Mouse (Mus musculus): ENCODE results near the gene Tmem266.

Gene Tmem266

DNA sequence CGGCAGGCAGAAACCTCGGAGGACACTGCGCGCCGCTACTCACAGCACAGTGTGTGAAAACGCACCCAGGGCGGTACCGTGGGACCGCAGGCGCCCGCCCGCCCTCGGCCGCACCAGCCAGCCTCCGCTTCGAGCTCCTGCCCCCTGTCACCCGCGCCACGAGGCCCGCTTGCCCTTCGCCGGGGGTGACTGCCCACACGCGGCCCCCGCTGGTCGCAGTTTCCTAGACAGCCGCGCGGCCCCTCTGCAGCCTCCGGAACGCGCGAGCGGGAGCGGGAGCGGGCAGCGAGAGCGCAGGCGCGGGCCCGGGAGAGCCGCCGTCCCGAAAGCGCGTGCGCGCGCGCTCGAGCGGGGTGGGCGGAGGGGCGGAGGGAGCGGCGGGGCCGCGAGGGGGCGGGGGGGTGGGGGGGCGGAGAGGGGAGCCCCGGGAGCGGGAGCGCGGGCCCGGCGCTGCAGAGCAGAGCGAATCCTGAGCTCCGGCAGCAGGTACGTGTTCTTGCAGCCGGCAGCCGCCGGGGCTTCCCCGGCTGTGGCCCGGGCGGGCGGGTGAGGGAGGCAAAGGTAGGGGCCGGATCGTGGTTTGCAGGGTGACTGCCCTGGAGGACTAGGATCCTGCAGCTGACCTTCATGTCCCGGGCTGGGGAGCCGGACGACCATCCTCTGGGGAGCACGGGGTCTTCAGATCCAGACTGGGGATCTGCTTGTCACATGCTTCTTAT lies at the start of gene Tmem266, which contains the start of gene Nrg4:
TSS of gene Tmem266 (plus strand) at position 399 of the 719 bp plus-strand sequence.
TSS of gene Nrg4 (minus strand) at position 330 of the 719 bp plus-strand sequence.
- DNase-seq, result peak; percentile 85 to 89

GRCm38 (mm10) chr9:55277562-55277961 lies 49.2 kb upstream of the Tmem266 start:
- DNase-seq, result peak; percentile 88 to 90

- no peak for DNase-seq
Measured at GRCm38 (mm10) chr9:55279114-55279825, 47.4 kb upstream of the Tmem266 start.

- DNase-seq, result no peak
Measured at GRCm38 (mm10) chr9:55283516-55283915, 43.2 kb upstream of the Tmem266 start.

- no peak for DNase-seq
Measured at GRCm38 (mm10) chr9:55285197-55285596, 41.5 kb upstream of the Tmem266 start.

GRCm38 (mm10) chr9:55289475-55290198 lies 37.1 kb upstream of the Tmem266 start:
- DNase-seq, result no peak

DNA sequence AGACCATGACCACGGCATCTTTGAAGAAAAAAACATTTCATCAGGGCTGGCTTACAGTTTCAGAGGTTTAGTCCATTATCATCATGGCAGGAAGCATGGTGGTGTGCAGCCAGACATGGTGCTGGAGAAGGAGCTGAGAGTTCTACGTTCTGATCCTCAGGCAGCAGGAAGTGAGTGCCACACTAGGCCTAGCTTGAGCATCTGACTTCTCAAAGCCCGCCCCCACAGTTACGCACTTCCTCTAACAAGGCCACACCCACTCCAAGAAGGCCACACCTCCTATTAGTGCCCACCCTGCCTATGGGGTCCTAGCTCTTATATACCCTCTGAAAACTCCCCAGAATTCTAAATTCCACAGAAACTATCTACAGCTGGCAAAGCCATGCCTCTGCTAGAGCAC lies 34.7 kb upstream of the Tmem266 start:
- no peak for DNase-seq

DNA sequence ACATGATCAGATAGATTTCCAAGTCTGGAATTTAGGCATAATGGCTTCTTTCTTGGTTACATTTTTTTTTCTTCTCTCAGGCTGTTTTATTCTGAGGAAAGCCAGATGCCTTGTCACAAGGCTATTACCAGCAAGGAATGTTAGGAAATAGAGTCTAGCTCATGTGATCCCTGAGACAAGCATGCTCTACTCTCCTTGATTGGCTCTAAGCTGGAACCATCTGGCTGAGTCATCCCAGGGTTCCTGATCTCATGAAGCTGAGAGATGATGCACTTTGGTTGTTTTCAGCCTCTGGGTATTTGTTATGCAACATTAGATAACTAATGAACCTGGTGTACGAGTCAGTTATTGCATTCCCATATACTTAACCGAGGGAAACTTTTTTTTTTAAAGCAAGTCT lies 30.5 kb upstream of the Tmem266 start:
- DNase-seq, result no peak

- no peak for DNase-seq
Measured at GRCm38 (mm10) chr9:55307066-55307465, 19.6 kb upstream of the Tmem266 start.

GRCm38 (mm10) chr9:55307557-55307956 lies 19.2 kb upstream of the Tmem266 start:
- no peak for DNase-seq

DNA sequence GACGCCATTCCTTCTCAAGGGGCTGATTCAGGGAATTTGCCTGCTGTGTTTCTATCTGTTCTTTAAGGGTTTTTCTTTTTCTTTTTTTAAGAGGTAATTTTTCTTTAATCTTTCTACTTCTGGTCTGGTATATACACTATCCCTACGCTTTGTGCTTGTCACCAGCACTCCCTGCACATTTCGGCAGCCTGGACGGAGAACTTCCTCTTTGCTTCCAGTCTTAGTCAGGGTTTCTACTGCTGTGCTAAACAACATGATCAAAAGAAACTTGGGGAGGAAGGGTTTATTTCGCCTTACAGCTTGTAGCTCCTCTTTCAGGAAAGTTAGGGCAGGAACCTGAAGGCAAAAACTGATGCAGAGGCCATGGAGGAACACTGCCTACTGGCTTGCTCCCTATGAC lies 18.3 kb upstream of the Tmem266 start:
- DNase-seq, result no peak

DNA sequence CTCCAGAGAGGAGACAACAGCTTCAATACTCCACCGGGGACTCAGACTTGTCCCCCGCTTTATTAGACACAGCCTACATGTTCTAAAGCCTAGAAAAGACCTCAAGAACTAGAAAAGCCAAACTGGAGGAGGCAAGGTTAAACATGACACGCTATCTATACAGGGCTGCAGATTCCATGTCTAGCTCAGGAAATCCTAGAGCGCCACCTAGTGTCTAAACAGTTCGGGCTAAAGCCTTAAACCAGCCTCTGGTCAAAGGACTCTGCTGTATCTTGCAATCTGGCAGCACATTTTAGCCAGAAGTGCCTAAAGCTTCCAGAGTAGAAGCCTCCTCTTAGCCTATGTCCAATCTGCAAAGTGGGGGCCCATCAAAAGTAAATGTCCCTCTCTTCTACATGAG lies 15.2 kb upstream of the Tmem266 start:
- peak; percentile 79 to 88 for DNase-seq

DNA sequence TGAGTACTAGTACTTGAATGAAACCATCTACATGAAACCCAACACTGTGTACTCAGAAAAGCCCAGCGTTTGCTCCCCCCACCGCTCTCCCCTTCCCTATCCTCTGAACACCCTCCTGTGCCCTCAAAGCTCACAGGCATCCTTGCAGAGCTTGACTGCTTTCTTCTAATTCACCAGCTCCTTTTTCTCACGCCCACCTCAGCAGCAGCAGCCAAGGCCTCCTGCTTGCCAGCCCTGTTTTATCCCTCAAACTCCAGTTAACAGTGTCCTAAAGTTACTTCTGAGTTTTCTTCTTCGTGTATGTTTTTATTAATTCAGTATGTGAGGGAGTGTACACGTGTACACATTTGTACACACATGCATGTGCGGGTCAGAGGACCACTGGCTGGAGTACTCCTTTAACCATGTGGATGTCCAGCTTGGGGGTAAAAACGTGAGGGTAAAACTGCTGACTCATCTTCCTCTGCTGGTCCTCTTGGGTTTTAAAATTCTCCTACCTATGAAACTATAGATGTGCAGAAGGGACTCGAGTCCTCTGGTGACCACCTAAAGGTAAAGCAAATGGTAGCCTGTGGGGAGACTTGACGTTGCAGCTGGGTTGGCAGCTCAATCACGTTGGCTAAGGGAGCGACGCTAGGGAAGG lies 13.0 kb upstream of the Tmem266 start:
- no peak for DNase-seq

- DNase-seq, result no peak
Measured at GRCm38 (mm10) chr9:55322641-55323040, 4.1 kb upstream of the Tmem266 start.

GRCm38 (mm10) chr9:55324085-55324484 lies 2.6 kb upstream of the Tmem266 start:
- DNase-seq, result peak in 1 of 2 experiments; percentile 43

DNA sequence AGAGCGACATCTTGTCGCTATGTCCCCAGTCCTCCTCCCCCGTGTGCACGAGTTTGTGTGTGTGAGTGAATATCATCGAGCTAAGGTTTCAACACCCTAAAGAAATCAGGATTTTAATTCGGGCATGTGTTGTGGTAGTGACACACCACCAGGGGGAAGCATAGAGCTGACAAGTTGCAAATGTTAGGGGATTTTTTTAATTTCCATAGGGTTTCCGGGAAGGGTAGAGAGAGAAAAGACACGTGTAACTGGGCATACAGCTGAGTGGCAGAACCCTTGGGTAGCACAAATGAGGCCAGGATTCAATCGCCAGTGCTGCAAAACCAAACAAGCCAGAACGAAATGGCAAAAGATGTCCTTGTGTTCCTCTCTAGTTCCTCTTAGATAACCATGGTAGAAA lies 2.2 kb upstream of the Tmem266 start:
- peak; percentile 58 to 71 for DNase-seq

GRCm38 (mm10) chr9:55325061-55325460 lies 1.7 kb upstream of the Tmem266 start:
- DNase-seq, result no peak

GRCm38 (mm10) chr9:55325564-55326514 lies 874 bp upstream of the Tmem266 start:
- no peak for DNase-seq

- peak; percentile 54 to 60 for DNase-seq
Measured at GRCm38 (mm10) chr9:55327234-55327615, 512 bp downstream of the Tmem266 start.

GRCm38 (mm10) chr9:55328151-55328918 lies 1.6 kb downstream of the Tmem266 start:
- peak; percentile 40 to 49 for DNase-seq

DNA sequence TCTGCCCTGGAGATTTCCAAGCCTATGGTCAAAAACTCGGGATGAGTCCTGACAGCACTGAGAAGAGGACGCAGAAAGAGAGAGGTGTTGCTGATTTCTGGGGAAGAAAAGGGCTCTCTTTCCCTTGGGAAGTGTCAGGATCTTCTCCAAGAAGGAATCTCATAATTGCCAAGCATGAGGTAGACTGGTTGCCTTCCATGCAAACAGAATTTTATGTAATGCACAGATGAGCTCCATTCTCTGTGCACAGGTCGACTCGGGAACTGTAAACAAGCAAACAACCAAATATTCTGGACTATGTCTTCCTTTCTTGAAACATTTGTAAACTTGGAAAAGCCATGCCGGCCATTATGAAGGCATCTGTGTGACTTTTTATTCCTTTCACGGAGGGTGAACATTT lies 2.7 kb downstream of the Tmem266 start:
- DNase-seq, result peak in 1 of 2 experiments; percentile 40

Measured in cerebellum, postnatal 36 days (tissue).